Mouse (Mus musculus): Measurements from ENCODE around the gene Pola1. TPM values are rescaled to one million over a fixed set of nuclear protein-coding genes. Genes with fewer than 3 reads are reported as not detected.

Gene Pola1
- polyA plus RNA-seq, 1 experiment from 2014 or later: 26.2 TPM

Other genes starting within 250 kb of the Pola1 start
- gene Pcyt1b, start 22.7 kb upstream of the Pola1 start, polyA plus RNA-seq (2014; fragmentation: Nextera tagmentation; extraction: Ambion mirVana): 3.7 and 4.0 TPM in 2 replicates
- gene Pdk3, start 200.0 kb upstream of the Pola1 start, polyA plus RNA-seq (2014; fragmentation: Nextera tagmentation; extraction: Ambion mirVana): 86.2 and 87.3 TPM in 2 replicates

All from limb, embryonic 11.5 days (tissue).